Mouse (Mus musculus): Measurements from ENCODE around the gene Pkd1l1.

- TF ChIP-seq POLR2A (IDR thresholded peaks at IDR 0.05; ENCODE audit: borderline replicate concordance, control insufficient read depth, low read depth, low read length): no peak
- no peak for TF ChIP-seq CTCF (IDR thresholded peaks at IDR 0.05; ENCODE audit: control insufficient read depth, insufficient read depth, low read length)
Observed at GRCm38 (mm10) chr11:8978154-8978553, 5.1 kb upstream of the Pkd1l1 start.

Measured in bone marrow, adult 2 months (tissue).